Mouse (Mus musculus) gonadal fat pad, adult 2 months (tissue): ENCODE results near the gene E130114P18Rik. TPM values are rescaled to one million over a fixed set of nuclear protein-coding genes. Genes with fewer than 3 reads are reported as not detected.

Experiments used
- DNase-seq: peaks from one replicate; pipeline ENCODE4 v3.0.0-alpha.2; 2012; ENCODE audit warnings: low read depth
- polyA plus RNA-seq: library from polyadenylated mRNA; depleted of rRNA; stranded (reverse); fragments of >200 nt; gene quantifications from 2 replicates; pipeline ENCODE4 v1.2.3, GENCODE M21; 2012

E130114P18Rik gene
- polyA plus RNA-seq, 1 experiment, result 0.11 TPM

GRCm38 (mm10) chr4:97805255-97805654 lies 27.4 kb upstream of the E130114P18Rik start:
- no peak for DNase-seq

DNA sequence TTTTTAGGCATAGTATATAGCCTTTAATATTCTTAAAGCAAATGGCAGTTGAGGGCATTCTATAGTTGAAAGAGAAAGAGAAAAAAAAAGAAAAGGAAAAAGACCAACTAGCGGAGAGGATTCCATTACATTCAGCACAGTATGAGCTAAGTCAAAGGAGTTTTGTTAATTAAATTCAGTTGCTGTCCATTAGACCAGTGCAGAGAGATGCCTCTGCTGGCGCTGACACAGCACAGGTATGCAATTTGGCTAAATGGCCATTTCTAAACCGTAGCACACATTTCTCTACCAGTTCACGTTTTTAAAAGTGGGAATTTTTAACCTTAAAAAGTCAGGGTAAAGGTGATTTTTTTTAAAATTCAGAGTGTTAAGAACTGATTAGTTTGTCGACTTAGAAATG lies 26.8 kb upstream of the E130114P18Rik start:
- no peak for DNase-seq

- no peak for DNase-seq
Measured at GRCm38 (mm10) chr4:97803791-97804190, 25.9 kb upstream of the E130114P18Rik start.

- DNase-seq, result no peak
Measured at GRCm38 (mm10) chr4:97796505-97796904, 18.6 kb upstream of the E130114P18Rik start.

DNA sequence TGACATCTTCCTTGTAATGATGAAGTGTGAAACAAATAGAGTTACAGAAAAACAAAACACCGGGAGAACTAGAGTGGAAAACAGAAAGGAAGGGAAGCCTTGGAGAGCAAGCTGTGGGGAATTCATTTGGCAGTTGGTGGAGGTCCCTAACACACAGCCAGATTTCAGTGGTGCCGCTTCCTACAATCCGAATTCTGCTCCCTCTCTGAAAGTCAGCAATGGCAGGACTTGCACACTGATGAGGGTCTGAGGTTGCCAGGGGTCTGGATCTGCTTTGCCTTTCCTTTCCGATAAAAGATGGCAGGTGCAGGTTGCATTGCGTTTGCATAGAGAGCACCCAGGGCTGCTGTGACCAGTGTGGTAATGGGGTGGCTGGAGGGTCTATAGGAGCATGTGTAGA lies 18.1 kb upstream of the E130114P18Rik start:
- DNase-seq, result no peak

DNA sequence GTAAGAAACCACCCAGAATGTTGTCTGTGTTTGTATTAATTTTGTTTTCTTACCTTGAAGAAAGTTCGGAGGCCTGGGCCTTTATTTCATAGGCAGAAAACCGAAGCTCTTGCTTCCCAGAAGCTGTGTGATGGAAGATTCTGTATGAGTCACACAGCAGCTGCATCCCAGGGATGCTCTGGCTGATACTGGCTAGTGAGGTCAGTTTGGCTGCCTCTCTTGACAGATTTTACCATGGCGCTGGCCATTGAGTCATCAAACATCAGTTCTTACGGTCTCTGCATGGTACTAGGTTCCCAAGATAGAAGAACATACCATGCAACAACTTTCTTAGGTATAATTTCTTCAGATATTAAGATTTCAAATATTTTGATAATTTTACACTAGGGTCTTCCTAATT lies 17.0 kb upstream of the E130114P18Rik start:
- DNase-seq, result no peak

GRCm38 (mm10) chr4:97793931-97794330 lies 16.1 kb upstream of the E130114P18Rik start:
- DNase-seq, result no peak

- no peak for DNase-seq
Measured at GRCm38 (mm10) chr4:97788537-97788936, 10.7 kb upstream of the E130114P18Rik start.

GRCm38 (mm10) chr4:97787515-97787914 lies 9.6 kb upstream of the E130114P18Rik start:
- no peak for DNase-seq

GRCm38 (mm10) chr4:97786571-97786970 lies 8.7 kb upstream of the E130114P18Rik start:
- DNase-seq, result no peak

GRCm38 (mm10) chr4:97785547-97786271 lies 7.8 kb upstream of the E130114P18Rik start:
- no peak for DNase-seq

GRCm38 (mm10) chr4:97784236-97784635 lies 6.4 kb upstream of the E130114P18Rik start:
- no peak for DNase-seq

DNA sequence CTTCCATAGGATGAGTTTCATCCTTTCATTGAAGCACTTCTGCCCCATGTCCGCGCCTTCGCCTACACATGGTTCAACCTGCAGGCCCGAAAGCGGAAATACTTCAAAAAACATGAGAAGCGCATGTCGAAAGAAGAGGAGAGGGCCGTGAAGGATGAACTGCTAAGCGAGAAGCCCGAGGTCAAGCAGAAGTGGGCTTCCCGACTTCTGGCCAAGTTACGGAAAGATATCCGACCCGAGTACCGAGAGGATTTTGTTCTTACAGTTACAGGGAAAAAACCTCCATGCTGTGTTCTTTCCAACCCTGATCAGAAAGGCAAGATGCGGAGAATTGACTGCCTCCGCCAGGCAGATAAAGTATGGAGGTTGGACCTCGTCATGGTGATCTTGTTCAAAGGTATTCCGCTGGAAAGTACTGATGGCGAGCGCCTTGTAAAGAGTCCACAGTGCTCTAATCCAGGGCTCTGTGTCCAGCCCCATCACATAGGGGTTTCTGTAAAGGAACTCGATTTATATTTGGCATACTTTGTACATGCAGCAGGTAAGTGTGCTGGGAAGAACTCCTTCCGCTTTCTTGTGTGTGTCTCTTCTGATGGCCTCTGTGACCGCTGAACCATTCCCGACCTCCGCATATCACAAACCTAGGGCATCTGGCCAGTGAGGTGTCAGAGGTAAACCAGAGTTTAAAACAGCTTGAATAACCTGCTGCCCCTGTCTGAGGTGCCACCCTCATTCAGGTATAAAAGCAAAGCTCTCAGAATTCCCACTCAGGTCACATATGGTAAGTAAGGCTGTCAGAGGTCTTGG lies 5.4 kb upstream of the E130114P18Rik start:
- DNase-seq, result no peak

DNA sequence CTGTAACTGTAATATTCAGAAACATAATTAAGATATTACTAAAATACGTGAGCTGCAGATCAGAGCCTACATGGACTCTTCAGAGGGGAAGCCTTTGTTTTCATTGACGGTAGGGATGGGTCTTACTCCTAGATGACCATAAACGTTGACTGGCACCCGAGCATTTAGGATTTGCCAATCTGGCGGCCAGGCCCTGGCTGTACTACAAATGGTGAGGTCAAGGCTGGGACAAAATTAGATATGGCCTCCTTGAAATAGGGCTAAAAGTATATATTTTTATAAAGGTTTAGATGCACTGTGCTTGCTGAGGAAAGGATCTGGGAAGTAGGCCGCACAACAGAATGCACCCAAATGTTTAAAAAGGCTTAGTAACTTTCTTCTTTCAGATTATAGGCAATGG lies 4.6 kb upstream of the E130114P18Rik start:
- DNase-seq, result no peak

GRCm38 (mm10) chr4:97782069-97782468 lies 4.2 kb upstream of the E130114P18Rik start:
- no peak for DNase-seq

- DNase-seq, result no peak
Measured at GRCm38 (mm10) chr4:97780666-97781435, 3.0 kb upstream of the E130114P18Rik start.

- no peak for DNase-seq
Measured at GRCm38 (mm10) chr4:97780024-97780423, 2.1 kb upstream of the E130114P18Rik start.

DNA sequence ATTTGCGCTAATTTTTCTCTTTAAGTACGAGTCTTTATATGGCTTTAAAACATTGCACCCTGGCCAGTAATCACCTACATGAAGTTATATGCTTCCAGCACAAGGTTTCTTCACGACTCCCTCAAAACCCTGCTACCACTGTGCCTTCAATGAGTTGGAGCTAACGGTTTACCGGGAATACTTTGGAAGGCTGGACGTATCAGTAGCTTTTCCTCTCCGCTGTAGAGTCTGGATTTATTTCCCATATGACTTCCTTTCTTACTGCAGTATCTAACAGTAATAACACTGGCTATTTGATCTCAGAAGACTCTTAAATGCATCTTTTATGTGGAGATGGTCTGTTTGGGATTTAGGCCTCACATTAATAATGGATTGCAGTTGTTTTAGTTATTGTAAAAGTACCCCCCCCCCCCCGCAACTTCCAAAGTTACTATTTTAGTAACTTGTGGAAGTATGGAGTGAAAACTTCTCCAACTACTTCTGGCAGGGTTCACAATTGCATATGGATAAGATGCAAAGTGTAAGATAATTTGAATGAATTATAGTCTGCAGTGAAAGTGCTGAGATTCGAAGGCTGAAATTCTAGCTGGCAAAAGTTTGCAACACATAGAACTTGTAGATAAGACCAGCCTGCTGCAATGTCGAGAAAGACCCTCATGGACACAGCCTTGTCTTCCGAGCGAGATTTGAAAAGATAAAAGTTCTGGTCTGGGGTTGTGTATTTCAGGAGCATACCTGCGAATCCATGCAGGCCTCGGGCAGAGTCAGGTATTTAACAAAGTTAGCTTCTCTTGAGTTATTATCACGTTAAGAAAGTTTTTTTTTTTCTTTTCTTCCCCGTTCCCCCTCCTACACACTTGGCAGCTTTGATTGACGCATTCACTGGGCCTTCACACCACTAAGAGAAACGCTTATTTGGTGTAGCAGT lies 1.4 kb upstream of the E130114P18Rik start:
- no peak for DNase-seq

- no peak for DNase-seq
Measured at GRCm38 (mm10) chr4:97778211-97779002, 529 bp upstream of the E130114P18Rik start.

DNA sequence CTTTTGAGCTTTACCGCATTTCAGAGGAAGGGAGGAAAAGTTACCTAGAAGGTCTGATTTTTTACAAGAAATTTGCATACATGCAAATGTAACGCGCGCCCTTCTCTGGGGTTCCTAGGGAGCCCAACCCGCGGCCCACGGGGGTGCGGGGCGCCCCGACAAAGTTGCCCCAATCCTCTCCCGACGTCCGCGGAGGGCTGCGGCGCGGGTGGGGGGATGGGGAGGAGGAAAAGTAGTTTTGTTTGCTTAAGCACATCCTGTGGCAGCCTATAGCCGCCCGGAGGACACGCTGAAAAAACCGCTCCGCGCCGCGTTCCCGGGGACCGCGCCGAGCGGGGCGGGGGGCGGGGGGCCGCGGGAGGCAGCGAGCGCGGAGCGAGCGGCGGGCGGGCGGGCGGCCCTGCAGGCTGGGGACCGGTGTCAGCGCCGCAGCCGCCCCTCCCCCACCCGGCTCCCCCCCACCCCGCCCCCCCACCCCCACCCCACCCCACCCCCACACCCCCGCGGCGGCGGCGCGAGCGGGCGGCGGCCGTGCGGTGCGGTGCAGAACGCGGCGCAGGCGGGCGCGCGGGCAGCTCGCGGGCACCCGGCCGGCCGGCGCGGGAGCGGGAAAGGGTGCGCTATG lies 685 bp downstream of the E130114P18Rik start:
- DNase-seq, result no peak
